Mouse (Mus musculus): ENCODE measurements around the gene Actl10. TPM values are rescaled to one million over a fixed set of nuclear protein-coding genes. Genes with fewer than 3 reads are reported as not detected.

The Actl10 gene
- polyA plus RNA-seq (2015; fragmentation: Nextera tagmentation; extraction: Ambion mirVana) = 0.09 TPM in 2 replicates

- Histone ChIP-seq H3K4me1 (peaks cover 36% of the 10 kb centered on the region), H3K27me3 (replicated peaks) (peaks cover 53% of the 10 kb centered on the region), H3K4me3 (peak within 1 kb of the TSS; percentile 42), H3K4me2 (peak within 1 kb of the TSS; percentile 69), H3K27ac (replicated peaks) (no peak within 1 kb of the TSS), H3K9me3 (no peaks in the 10 kb centered on the region), H3K36me3 (no peaks in the 10 kb centered on the region), H3K9ac (peak within 1 kb of the TSS; percentile 66)
- no peak for ATAC-seq (ENCODE audit: extremely low read depth, insufficient number of reproducible peaks, low FRiP score, low TSS enrichment)
- WGBS = 78% methylated on average over 4 of the region's 4 CpGs
Measured at GRCm38 (mm10) chr2:154551476-154551875, at the start of gene Actl10. Gene Actl10 (plus strand): TSS chr2:154551776.

- Histone ChIP-seq H3K4me2 (no peak overlapping the region), H3K4me3 (no peak overlapping the region), H3K9me3 (no peaks in the 10 kb centered on the region), H3K27ac (replicated peaks) (no peak overlapping the region), H3K27me3 (replicated peaks) (no peaks in the 10 kb centered on the region), H3K9ac (no peak overlapping the region), H3K4me1 (peaks cover 10% of the 10 kb centered on the region), H3K36me3 (peaks cover 81% of the 10 kb centered on the region)
- 84% methylated on average over 2 of the region's 2 CpGs for WGBS
- no peak for ATAC-seq (ENCODE audit: extremely low read depth, insufficient number of reproducible peaks, low FRiP score, low TSS enrichment)
Measured at GRCm38 (mm10) chr2:154507076-154507475, 44.5 kb upstream of the Actl10 start.

GRCm38 (mm10) chr2:154507566-154508283, 43.9 kb upstream of the Actl10 start:
- no peak overlapping the region for H3K9ac ChIP-seq
- H3K27me3 ChIP-seq (replicated peaks) = no peaks in the 10 kb centered on the region
- no peak overlapping the region for H3K4me3 ChIP-seq
- H3K4me1 ChIP-seq = peaks cover 10% of the 10 kb centered on the region
- H3K9me3 ChIP-seq = no peaks in the 10 kb centered on the region
- peaks cover 87% of the 10 kb centered on the region for H3K36me3 ChIP-seq
- ATAC-seq (ENCODE audit: extremely low read depth, insufficient number of reproducible peaks, low FRiP score, low TSS enrichment) = no peak
- H3K4me2 ChIP-seq = no peak overlapping the region
- peak overlapping the region; percentile 3; the same call in 1 of the 2 replicates for H3K27ac ChIP-seq (replicated peaks)
- 63% methylated on average over 9 of the region's 9 CpGs for WGBS

- Histone ChIP-seq H3K4me3 (no peak overlapping the region), H3K36me3 (peaks cover 85% of the 10 kb centered on the region), H3K9me3 (no peaks in the 10 kb centered on the region), H3K4me1 (peaks cover 10% of the 10 kb centered on the region), H3K27me3 (replicated peaks) (no peaks in the 10 kb centered on the region), H3K27ac (replicated peaks) (no peak overlapping the region), H3K4me2 (no peak overlapping the region), H3K9ac (no peak overlapping the region)
- 84% methylated on average over 4 of the region's 4 CpGs for whole genome bisulfite sequencing
- no peak for ATAC-seq (ENCODE audit: extremely low read depth, insufficient number of reproducible peaks, low FRiP score, low TSS enrichment)
Measured at GRCm38 (mm10) chr2:154508450-154508849, 43.1 kb upstream of the Actl10 start.

GRCm38 (mm10) chr2:154510141-154510540, 41.4 kb upstream of the Actl10 start:
- Histone ChIP-seq H3K4me3 (no peak overlapping the region), H3K4me2 (no peak overlapping the region), H3K27me3 (replicated peaks) (no peaks in the 10 kb centered on the region), H3K27ac (replicated peaks) (no peak overlapping the region), H3K36me3 (peaks cover 78% of the 10 kb centered on the region), H3K9ac (no peak overlapping the region), H3K9me3 (no peaks in the 10 kb centered on the region), H3K4me1 (peaks cover 10% of the 10 kb centered on the region)
- 80% methylated on average over 3 of the region's 3 CpGs for WGBS
- ATAC-seq (ENCODE audit: extremely low read depth, insufficient number of reproducible peaks, low FRiP score, low TSS enrichment) = no peak

GRCm38 (mm10) chr2:154516944-154517343, 34.6 kb upstream of the Actl10 start:
- no peak overlapping the region for H3K4me2 ChIP-seq
- peaks cover 72% of the 10 kb centered on the region for H3K36me3 ChIP-seq
- no peak overlapping the region for H3K4me3 ChIP-seq
- H3K4me1 ChIP-seq = peaks cover 5% of the 10 kb centered on the region; the same call in 1 of the 2 replicates
- H3K27me3 ChIP-seq (replicated peaks) = no peaks in the 10 kb centered on the region
- no peak overlapping the region for H3K27ac ChIP-seq (replicated peaks)
- no peak for ATAC-seq (ENCODE audit: extremely low read depth, insufficient number of reproducible peaks, low FRiP score, low TSS enrichment)
- no peaks in the 10 kb centered on the region for H3K9me3 ChIP-seq
- H3K9ac ChIP-seq = no peak overlapping the region
- 71% methylated on average over 3 of the region's 3 CpGs for WGBS

GRCm38 (mm10) chr2:154517424-154517823, 34.2 kb upstream of the Actl10 start:
- Histone ChIP-seq H3K4me1 (peaks cover 5% of the 10 kb centered on the region; the same call in 1 of the 2 replicates), H3K36me3 (peaks cover 72% of the 10 kb centered on the region), H3K4me2 (no peak overlapping the region), H3K9me3 (no peaks in the 10 kb centered on the region), H3K27me3 (replicated peaks) (no peaks in the 10 kb centered on the region), H3K9ac (no peak overlapping the region), H3K4me3 (no peak overlapping the region), H3K27ac (replicated peaks) (no peak overlapping the region)
- 71% methylated on average over 5 of the region's 5 CpGs for WGBS
- no peak for ATAC-seq (ENCODE audit: extremely low read depth, insufficient number of reproducible peaks, low FRiP score, low TSS enrichment)

- no peak for ATAC-seq (ENCODE audit: extremely low read depth, insufficient number of reproducible peaks, low FRiP score, low TSS enrichment)
- peaks cover 85% of the 10 kb centered on the region for H3K36me3 ChIP-seq
- H3K4me2 ChIP-seq = no peak overlapping the region
- H3K9ac ChIP-seq = no peak overlapping the region
- H3K27me3 ChIP-seq (replicated peaks) = no peaks in the 10 kb centered on the region
- H3K4me1 ChIP-seq = peaks cover 7% of the 10 kb centered on the region
- no peak overlapping the region for H3K27ac ChIP-seq (replicated peaks)
- no peaks in the 10 kb centered on the region for H3K9me3 ChIP-seq
- H3K4me3 ChIP-seq = no peak overlapping the region
Measured at GRCm38 (mm10) chr2:154521449-154521848, 30.1 kb upstream of the Actl10 start.

- Histone ChIP-seq H3K9ac (no peak overlapping the region), H3K4me3 (no peak overlapping the region), H3K4me1 (peaks cover 6% of the 10 kb centered on the region), H3K4me2 (no peak overlapping the region), H3K27ac (replicated peaks) (no peak overlapping the region), H3K36me3 (peaks cover 84% of the 10 kb centered on the region), H3K9me3 (no peaks in the 10 kb centered on the region), H3K27me3 (replicated peaks) (no peaks in the 10 kb centered on the region)
- WGBS = 74% methylated on average over 5 of the region's 5 CpGs
- ATAC-seq (ENCODE audit: extremely low read depth, insufficient number of reproducible peaks, low FRiP score, low TSS enrichment) = no peak
Measured at GRCm38 (mm10) chr2:154522334-154522733, 29.2 kb upstream of the Actl10 start.

- Histone ChIP-seq H3K36me3 (peaks cover 90% of the 10 kb centered on the region), H3K4me3 (no peak overlapping the region), H3K9ac (no peak overlapping the region), H3K27me3 (replicated peaks) (no peaks in the 10 kb centered on the region), H3K27ac (replicated peaks) (no peak overlapping the region), H3K9me3 (no peaks in the 10 kb centered on the region), H3K4me1 (peaks cover 6% of the 10 kb centered on the region), H3K4me2 (no peak overlapping the region)
- 87% methylated on average over 2 of the region's 2 CpGs for WGBS
- no peak for ATAC-seq (ENCODE audit: extremely low read depth, insufficient number of reproducible peaks, low FRiP score, low TSS enrichment)
Measured at GRCm38 (mm10) chr2:154525285-154525684, 26.3 kb upstream of the Actl10 start.

GRCm38 (mm10) chr2:154526531-154526930, 25.0 kb upstream of the Actl10 start:
- Histone ChIP-seq H3K9ac (no peak overlapping the region), H3K27me3 (replicated peaks) (no peaks in the 10 kb centered on the region), H3K4me2 (no peak overlapping the region), H3K4me1 (peaks cover 6% of the 10 kb centered on the region), H3K9me3 (no peaks in the 10 kb centered on the region), H3K36me3 (peaks cover 92% of the 10 kb centered on the region), H3K27ac (replicated peaks) (no peak overlapping the region), H3K4me3 (no peak overlapping the region)
- no peak for ATAC-seq (ENCODE audit: extremely low read depth, insufficient number of reproducible peaks, low FRiP score, low TSS enrichment)
- 54% methylated on average over 3 of the region's 3 CpGs for WGBS

GRCm38 (mm10) chr2:154532888-154533287, 18.7 kb upstream of the Actl10 start:
- no peaks in the 10 kb centered on the region for H3K27me3 ChIP-seq (replicated peaks)
- no peak for ATAC-seq (ENCODE audit: extremely low read depth, insufficient number of reproducible peaks, low FRiP score, low TSS enrichment)
- H3K9ac ChIP-seq = no peak overlapping the region
- H3K9me3 ChIP-seq = no peaks in the 10 kb centered on the region
- no peak overlapping the region for H3K4me2 ChIP-seq
- 65% methylated on average over 3 of the region's 3 CpGs for WGBS
- peaks cover 91% of the 10 kb centered on the region for H3K36me3 ChIP-seq
- no peak overlapping the region for H3K27ac ChIP-seq (replicated peaks)
- H3K4me3 ChIP-seq = no peak overlapping the region
- peaks cover 13% of the 10 kb centered on the region for H3K4me1 ChIP-seq

All from heart, embryonic 13.5 days (tissue).